Mouse (Mus musculus): ENCODE results near the gene Bcas1. TPM values are rescaled to one million over a fixed set of nuclear protein-coding genes. Genes with fewer than 3 reads are reported as not detected.

Bcas1 gene
- polyA plus RNA-seq, 2 experiments: 0.45 to 1.0 TPM

DNA sequence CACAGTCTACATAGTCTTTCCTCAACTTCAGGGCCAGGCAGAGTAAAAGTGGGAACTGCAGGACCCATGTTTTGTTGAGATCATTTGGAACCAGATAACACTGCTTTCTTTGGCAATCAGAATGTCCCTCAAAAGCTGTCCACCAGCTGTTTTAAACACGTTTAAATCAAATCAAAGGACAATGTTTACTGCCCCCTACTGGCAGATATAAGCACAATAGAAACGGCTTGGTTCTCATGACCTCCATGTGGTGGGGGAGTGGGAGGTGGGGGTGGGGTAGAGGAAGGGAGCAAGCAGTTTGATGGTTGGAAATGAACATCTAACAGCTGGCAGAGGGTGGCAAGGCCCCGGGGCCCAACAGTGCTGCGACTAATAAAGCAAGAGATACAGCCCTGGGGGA is 5.7 kb downstream of the Bcas1 start:
- 44% methylated on average over 4 of the region's 4 CpGs for WGBS
- Histone ChIP-seq H3K36me3 (ENCODE audit: control insufficient read depth, insufficient read depth, low read length) (no peaks in the 10 kb centered on the region), H3K9ac (ENCODE audit: low read depth, low read length, severe bottlenecking) (no peak overlapping the region), H3K4me3 (replicated peaks; ENCODE audit: low read length) (no peak overlapping the region), H3K27me3 (ENCODE audit: control insufficient read depth, insufficient read depth, low read length) (no peaks in the 10 kb centered on the region), H3K4me1 (ENCODE audit: control insufficient read depth, insufficient read depth, low read length) (no peaks in the 10 kb centered on the region), H3K4me2 (replicated peaks; ENCODE audit: low read depth, low read length, severe bottlenecking) (no peak overlapping the region), H3K9me3 (ENCODE audit: control insufficient read depth, low read length) (no peaks in the 10 kb centered on the region), H3K27ac (replicated peaks; ENCODE audit: low read depth, low read length) (no peak overlapping the region)
- DNase-seq (ENCODE audit: low spot score) (no peak), ATAC-seq (ENCODE audit: low FRiP score, low read depth) (no peak)
- no peak for TF ChIP-seq POLR2A (IDR thresholded peaks at IDR 0.05; ENCODE audit: borderline replicate concordance, extremely low read depth, insufficient read depth, insufficient read length)

DNA sequence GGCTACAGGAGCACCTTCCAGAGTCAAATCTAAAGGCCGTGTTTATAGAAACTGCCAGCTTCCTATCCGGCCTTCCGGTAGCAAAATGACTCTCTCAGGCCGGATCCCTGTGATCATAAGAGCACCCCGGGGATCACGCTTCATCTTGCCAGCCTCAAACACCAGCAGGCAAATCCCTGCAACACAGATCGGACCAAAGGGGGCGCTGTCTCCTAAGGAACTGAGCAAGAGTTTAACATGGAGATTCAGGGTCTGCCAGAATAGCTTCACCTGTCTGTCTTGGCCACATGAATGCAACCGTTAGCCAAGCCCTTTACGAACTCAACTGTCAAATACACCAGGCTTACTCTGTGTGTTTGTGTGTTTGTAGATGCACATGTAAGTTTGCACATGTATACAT is 8.9 kb downstream of the Bcas1 start:
- H3K27ac ChIP-seq (replicated peaks; ENCODE audit: low read depth, low read length): no peak overlapping the region
- H3K4me3 ChIP-seq (replicated peaks; ENCODE audit: low read length): no peak overlapping the region
- no peaks in the 10 kb centered on the region for H3K4me1 ChIP-seq (ENCODE audit: control insufficient read depth, insufficient read depth, low read length)
- H3K9me3 ChIP-seq (ENCODE audit: control insufficient read depth, low read length): no peaks in the 10 kb centered on the region
- no peaks in the 10 kb centered on the region for H3K27me3 ChIP-seq (ENCODE audit: control insufficient read depth, insufficient read depth, low read length)
- TF ChIP-seq POLR2A (IDR thresholded peaks at IDR 0.05; ENCODE audit: borderline replicate concordance, extremely low read depth, insufficient read depth, insufficient read length): no peak
- ATAC-seq (ENCODE audit: low FRiP score, low read depth) (no peak), DNase-seq (ENCODE audit: low spot score) (peak; percentile 42)
- no peak overlapping the region for H3K4me2 ChIP-seq (replicated peaks; ENCODE audit: low read depth, low read length, severe bottlenecking)
- no peaks in the 10 kb centered on the region for H3K36me3 ChIP-seq (ENCODE audit: control insufficient read depth, insufficient read depth, low read length)
- no peak overlapping the region for H3K9ac ChIP-seq (ENCODE audit: low read depth, low read length, severe bottlenecking)
- WGBS: 42% methylated on average over 10 of the region's 10 CpGs

DNA sequence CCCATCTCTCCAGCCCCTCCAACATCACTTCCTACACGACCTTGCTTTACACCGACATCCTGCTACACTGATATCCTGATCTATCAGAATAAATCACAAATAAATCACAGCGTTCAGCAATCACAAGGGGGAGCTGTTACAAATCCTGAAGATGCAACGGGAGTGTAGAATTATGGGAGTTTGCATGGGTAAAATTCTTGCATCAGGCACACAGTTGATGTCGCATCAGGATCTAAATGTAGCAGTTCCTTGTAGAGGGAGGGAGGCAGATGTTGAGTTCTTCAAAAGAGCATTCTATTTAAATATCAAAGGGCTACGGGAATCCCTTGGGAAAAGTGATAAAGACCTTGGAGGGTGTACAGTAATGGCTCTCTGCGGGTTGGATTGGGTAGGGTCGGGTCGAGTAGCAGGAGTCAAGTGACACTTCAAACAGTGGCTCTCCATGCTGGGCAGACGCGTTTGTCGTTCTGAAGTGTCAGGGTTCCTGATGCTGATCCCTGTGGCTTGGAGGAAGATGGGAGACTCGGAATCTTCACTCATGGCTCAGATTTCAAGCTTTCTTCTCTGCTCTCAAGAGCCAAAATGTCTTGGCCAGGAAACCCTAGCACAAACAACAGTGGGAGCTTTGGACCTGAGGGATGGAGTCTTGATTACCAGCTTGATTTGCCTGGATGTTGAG is 16.0 kb downstream of the Bcas1 start:
- no peaks in the 10 kb centered on the region for H3K9me3 ChIP-seq (ENCODE audit: control insufficient read depth, low read length)
- peak overlapping the region; percentile 13 for H3K4me3 ChIP-seq (replicated peaks; ENCODE audit: low read length)
- ATAC-seq (ENCODE audit: low FRiP score, low read depth): peak; percentile 60; the same call in 1 of the 2 replicates
- H3K4me1 ChIP-seq (ENCODE audit: control insufficient read depth, insufficient read depth, low read length): no peaks in the 10 kb centered on the region
- no peak overlapping the region for H3K27ac ChIP-seq (replicated peaks; ENCODE audit: low read depth, low read length)
- H3K4me2 ChIP-seq (replicated peaks; ENCODE audit: low read depth, low read length, severe bottlenecking): peak overlapping the region; percentile 36
- no peak for TF ChIP-seq POLR2A (IDR thresholded peaks at IDR 0.05; ENCODE audit: borderline replicate concordance, extremely low read depth, insufficient read depth, insufficient read length)
- no peaks in the 10 kb centered on the region for H3K36me3 ChIP-seq (ENCODE audit: control insufficient read depth, insufficient read depth, low read length)
- 0 out of 2 replicates have a peak overlapping the region, but pooled peaks have one; percentile 3 for H3K9ac ChIP-seq (ENCODE audit: low read depth, low read length, severe bottlenecking)
- peaks cover 19% of the 10 kb centered on the region; the same call in 1 of the 2 replicates for H3K27me3 ChIP-seq (ENCODE audit: control insufficient read depth, insufficient read depth, low read length)
- no peak for DNase-seq (ENCODE audit: low spot score)
- WGBS: 5% methylated on average over 13 of the region's 13 CpGs

DNA sequence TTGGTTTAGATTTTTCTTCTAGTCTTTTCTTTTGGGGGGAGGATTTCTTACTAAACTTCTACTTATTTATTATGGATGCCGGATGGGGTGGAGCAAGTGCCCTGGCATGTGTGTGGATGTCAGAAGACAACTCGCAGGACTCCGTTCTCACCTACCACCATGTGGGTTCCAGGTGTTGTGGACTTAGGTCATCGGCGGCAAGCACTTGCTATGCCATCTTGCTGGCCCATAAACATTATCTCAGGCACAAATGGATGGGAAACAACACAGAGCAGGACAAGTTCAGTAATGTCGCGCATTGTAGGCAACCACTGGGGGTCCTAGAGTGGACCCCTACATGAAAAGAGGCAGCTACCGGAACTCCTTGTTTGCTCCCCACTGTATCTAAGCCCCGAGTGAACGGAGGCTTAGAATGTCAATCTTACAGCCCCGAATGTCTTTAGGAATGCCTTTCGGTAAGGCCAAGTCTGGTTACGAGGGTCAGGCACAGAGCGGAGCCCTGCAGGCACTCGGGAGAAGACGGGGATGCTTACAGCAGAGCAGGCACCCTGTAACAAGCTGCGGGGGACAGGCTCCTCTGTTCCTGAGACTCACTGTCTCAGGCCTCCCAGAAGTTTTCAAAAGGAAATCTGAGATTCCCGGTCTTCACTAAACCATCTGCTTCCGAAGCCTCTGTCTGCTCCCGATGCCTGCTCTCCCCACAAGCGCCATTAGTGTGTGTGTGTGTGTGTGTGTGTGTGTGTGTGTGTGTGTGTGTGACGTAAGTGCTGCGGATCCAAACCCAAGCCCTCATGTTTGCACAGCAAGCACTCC is 16.8 kb downstream of the Bcas1 start:
- Histone ChIP-seq H3K4me3 (replicated peaks; ENCODE audit: low read length) (peak overlapping the region; percentile 13), H3K27ac (replicated peaks; ENCODE audit: low read depth, low read length) (no peak overlapping the region), H3K27me3 (ENCODE audit: control insufficient read depth, insufficient read depth, low read length) (peaks cover 19% of the 10 kb centered on the region; the same call in 1 of the 2 replicates), H3K4me1 (ENCODE audit: control insufficient read depth, insufficient read depth, low read length) (no peaks in the 10 kb centered on the region), H3K9ac (ENCODE audit: low read depth, low read length, severe bottlenecking) (0 out of 2 replicates have a peak overlapping the region, but pooled peaks have one; percentile 3), H3K4me2 (replicated peaks; ENCODE audit: low read depth, low read length, severe bottlenecking) (peak overlapping the region; percentile 36), H3K9me3 (ENCODE audit: control insufficient read depth, low read length) (no peaks in the 10 kb centered on the region), H3K36me3 (ENCODE audit: control insufficient read depth, insufficient read depth, low read length) (no peaks in the 10 kb centered on the region)
- DNase-seq (ENCODE audit: low spot score): no peak
- 0 out of 2 replicates have a peak, but pooled peaks have one; percentile 41 for ATAC-seq (ENCODE audit: low FRiP score, low read depth)
- TF ChIP-seq POLR2A (IDR thresholded peaks at IDR 0.05; ENCODE audit: borderline replicate concordance, extremely low read depth, insufficient read depth, insufficient read length): no peak
- WGBS: 16% methylated on average over 22 of the region's 23 CpGs

DNA sequence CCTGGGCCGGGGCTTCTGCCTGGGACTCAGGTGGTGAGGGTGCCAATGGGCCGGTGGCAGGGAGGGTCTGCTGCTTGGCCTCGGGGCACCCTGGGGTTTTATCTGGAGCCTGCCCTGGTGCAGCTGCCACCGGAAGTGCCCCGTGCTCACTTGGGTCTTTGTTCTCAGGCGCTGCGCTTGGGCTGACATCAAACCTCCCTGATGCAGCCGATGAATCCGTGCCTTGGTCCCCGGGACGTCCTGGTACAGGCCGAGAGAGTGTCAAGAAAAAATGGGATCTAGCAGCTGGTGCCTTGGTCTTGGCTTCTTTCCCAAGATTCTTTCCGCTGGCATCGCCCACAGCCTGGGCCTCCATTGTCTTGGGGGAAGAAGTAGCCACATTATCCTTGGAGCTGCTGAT is 21.2 kb downstream of the Bcas1 start:
- no peak for DNase-seq (ENCODE audit: low spot score)
- TF ChIP-seq POLR2A (IDR thresholded peaks at IDR 0.05; ENCODE audit: borderline replicate concordance, extremely low read depth, insufficient read depth, insufficient read length): no peak
- H3K27ac ChIP-seq (replicated peaks; ENCODE audit: low read depth, low read length): no peak overlapping the region
- peaks cover 4% of the 10 kb centered on the region; the same call in 1 of the 2 replicates for H3K4me1 ChIP-seq (ENCODE audit: control insufficient read depth, insufficient read depth, low read length)
- H3K4me3 ChIP-seq (replicated peaks; ENCODE audit: low read length): no peak overlapping the region
- 77% methylated on average over 14 of the region's 14 CpGs for WGBS
- no peaks in the 10 kb centered on the region for H3K36me3 ChIP-seq (ENCODE audit: control insufficient read depth, insufficient read depth, low read length)
- H3K4me2 ChIP-seq (replicated peaks; ENCODE audit: low read depth, low read length, severe bottlenecking): no peak overlapping the region
- ATAC-seq (ENCODE audit: low FRiP score, low read depth): no peak
- no peak overlapping the region for H3K9ac ChIP-seq (ENCODE audit: low read depth, low read length, severe bottlenecking)
- no peaks in the 10 kb centered on the region for H3K9me3 ChIP-seq (ENCODE audit: control insufficient read depth, low read length)
- H3K27me3 ChIP-seq (ENCODE audit: control insufficient read depth, insufficient read depth, low read length): peaks cover 13% of the 10 kb centered on the region; the same call in 1 of the 2 replicates
